Mouse (Mus musculus): Measurements from ENCODE around the gene Gm49398.

The Gm49398 gene

GRCm38 (mm10) chr13:61288739-61289138, at the start of gene Gm49398:
Gene Gm49398 (minus strand): TSS chr13:61288839.
- no peak for DNase-seq (ENCODE audit: extremely low spot score, low spot score)

GRCm38 (mm10) chr13:61255258-61255657, 33.4 kb downstream of the Gm49398 start, which contains the start of gene Cts8:
Gene Cts8 (minus strand): TSS chr13:61255358.
- no peak for DNase-seq (ENCODE audit: extremely low spot score, low spot score)

- peak; percentile 39 for DNase-seq (ENCODE audit: extremely low spot score, low spot score)
Observed at GRCm38 (mm10) chr13:61241076-61241947, 47.3 kb downstream of the Gm49398 start.

- DNase-seq (ENCODE audit: extremely low spot score, low spot score) = no peak
Observed at GRCm38 (mm10) chr13:61203310-61203709, 85.3 kb downstream of the Gm49398 start, which contains the start of gene Cts6. Gene Cts6 (minus strand): TSS chr13:61203410.

Measured in neural tube, embryonic 10.5 days (tissue).